Mouse (Mus musculus): ENCODE measurements around the gene Vmn1r188.
"Not testable (repeated sequence)": the region's sequence is repeated elsewhere in the genome, so short reads cannot be mapped to it uniquely, and the experiment has no call there.

The Vmn1r188 gene

GRCm38 (mm10) chr13:22084140-22084539, at the start of gene Vmn1r188:
Gene Vmn1r188, plus strand, starts transcription at chr13:22084440.
- DNase-seq (ENCODE audit: low read depth), result not testable (repeated sequence)

- DNase-seq (ENCODE audit: low read depth), result no peak
These were observed 49.6 kb upstream of the Vmn1r188 start for GRCm38 (mm10) chr13:22034443-22035266.

- DNase-seq (ENCODE audit: low read depth), result peak; percentile 89
These were observed 48.7 kb upstream of the Vmn1r188 start, which contains the start of the genes Hist1h2ah and Hist1h2bk for GRCm38 (mm10) chr13:22035267-22036148. Gene Hist1h2ah, minus strand, starts transcription at chr13:22035568. Gene Hist1h2bk, plus strand, starts transcription at chr13:22035870.

- peak; percentile 54 for DNase-seq (ENCODE audit: low read depth)
These were observed 47.9 kb upstream of the Vmn1r188 start for GRCm38 (mm10) chr13:22036149-22036956.

- no peak for DNase-seq (ENCODE audit: low read depth)
These were observed 47.3 kb upstream of the Vmn1r188 start for GRCm38 (mm10) chr13:22036986-22037385.

GRCm38 (mm10) chr13:22037415-22037814, 46.8 kb upstream of the Vmn1r188 start:
- no peak for DNase-seq (ENCODE audit: low read depth)

GRCm38 (mm10) chr13:22039364-22039763, 44.9 kb upstream of the Vmn1r188 start:
- no peak for DNase-seq (ENCODE audit: low read depth)

GRCm38 (mm10) chr13:22039951-22040463, 44.2 kb upstream of the Vmn1r188 start:
- peak; percentile 9 for DNase-seq (ENCODE audit: low read depth)

- DNase-seq (ENCODE audit: low read depth), result peak; percentile 64
These were observed 43.6 kb upstream of the Vmn1r188 start for GRCm38 (mm10) chr13:22040464-22041141.

GRCm38 (mm10) chr13:22041142-22041536, 43.1 kb upstream of the Vmn1r188 start, which contains the start of gene Hist1h4i:
Gene Hist1h4i, minus strand, starts transcription at chr13:22041362.
- peak; percentile 94 for DNase-seq (ENCODE audit: low read depth)

- peak; percentile 50 for DNase-seq (ENCODE audit: low read depth)
These were observed 42.3 kb upstream of the Vmn1r188 start for GRCm38 (mm10) chr13:22041651-22042567.

GRCm38 (mm10) chr13:22042568-22043502, 41.4 kb upstream of the Vmn1r188 start, which contains the start of the genes Hist1h2ag and Hist1h2bj:
Gene Hist1h2ag, minus strand, starts transcription at chr13:22042944.
Gene Hist1h2bj, plus strand, starts transcription at chr13:22043214.
- DNase-seq (ENCODE audit: low read depth), result peak; percentile 97

GRCm38 (mm10) chr13:22043503-22044431, 40.5 kb upstream of the Vmn1r188 start:
- DNase-seq (ENCODE audit: low read depth), result peak; percentile 82

GRCm38 (mm10) chr13:22044432-22045155, 39.6 kb upstream of the Vmn1r188 start:
- no peak for DNase-seq (ENCODE audit: low read depth)

- no peak for DNase-seq (ENCODE audit: low read depth)
These were observed 38.9 kb upstream of the Vmn1r188 start for GRCm38 (mm10) chr13:22045311-22045710.

- no peak for DNase-seq (ENCODE audit: low read depth)
These were observed 35.2 kb upstream of the Vmn1r188 start for GRCm38 (mm10) chr13:22049041-22049440.
